Mouse (Mus musculus) heart, postnatal 0 days (tissue): Measurements from ENCODE around the gene Pnpla1.

Source experiments
- CTCF ChIP-seq: IDR thresholded peaks from 2 replicates; pipeline ENCODE4 v1.5.1; 2016; ENCODE audit warnings: antibody characterized with exemption, control low read depth, low read depth
- EP300 ChIP-seq: IDR thresholded peaks from 2 replicates; pipeline ENCODE4 v1.6.1; 2016; ENCODE audit warnings: antibody characterized with exemption, low read depth

GRCm38 (mm10) chr17:28846974-28847617 lies 11.1 kb upstream of the Pnpla1 start:
- TF ChIP-seq CTCF (no peak), EP300 (no peak)
